Mouse (Mus musculus) cortical plate, adult 2 months (tissue): Measurements from ENCODE around the gene Slc28a2. TPM values are rescaled to one million over a fixed set of nuclear protein-coding genes. Genes with fewer than 3 reads are reported as not detected.
"Not testable (repeated sequence)": the region's sequence is repeated elsewhere in the genome, so short reads cannot be mapped to it uniquely, and the experiment has no call there.

Experiments used
- H3K27ac ChIP-seq: fragments of 200-500 bp; 2 replicates; pipeline ENCODE4 v1.5.1; 2012; ENCODE audit warnings: low read length, control low read depth, inconsistent platforms; ENCODE audit not compliant: insufficient read depth
- H3K4me1 ChIP-seq: fragments of 200-500 bp; 2 replicates; pipeline ENCODE4 v1.6.1; 2011; ENCODE audit warnings: low read length; ENCODE audit not compliant: control insufficient read depth, insufficient read depth
- H3K4me3 ChIP-seq: fragments of 200-500 bp; 2 replicates; pipeline ENCODE4 v1.5.1; 2011; ENCODE audit warnings: mild to moderate bottlenecking, low read length, control low read depth; ENCODE audit not compliant: insufficient read depth
- CTCF ChIP-seq: fragments of 200-500 bp; IDR thresholded peaks from 2 replicates; pipeline ENCODE4 v1.5.1; 2011; ENCODE audit warnings: mild to moderate bottlenecking, control low read depth, low read length; ENCODE audit not compliant: insufficient read depth; ENCODE audit errors: extremely low read depth
- POLR2A ChIP-seq: fragments of 200-500 bp; IDR thresholded peaks from 2 replicates; pipeline ENCODE4 v1.6.1; 2011; ENCODE audit warnings: mild to moderate bottlenecking, low read length, control low read depth; ENCODE audit not compliant: insufficient read depth; ENCODE audit errors: extremely low read depth
- polyA plus RNA-seq: library from polyadenylated mRNA; depleted of rRNA; stranded (reverse); fragments of >200 nt; gene quantifications from 2 replicates; pipeline ENCODE4 v1.2.3, GENCODE M21; 2012; rRNA removed

The Slc28a2 gene
- polyA plus RNA-seq, 1 experiment: 0.15 TPM

DNA sequence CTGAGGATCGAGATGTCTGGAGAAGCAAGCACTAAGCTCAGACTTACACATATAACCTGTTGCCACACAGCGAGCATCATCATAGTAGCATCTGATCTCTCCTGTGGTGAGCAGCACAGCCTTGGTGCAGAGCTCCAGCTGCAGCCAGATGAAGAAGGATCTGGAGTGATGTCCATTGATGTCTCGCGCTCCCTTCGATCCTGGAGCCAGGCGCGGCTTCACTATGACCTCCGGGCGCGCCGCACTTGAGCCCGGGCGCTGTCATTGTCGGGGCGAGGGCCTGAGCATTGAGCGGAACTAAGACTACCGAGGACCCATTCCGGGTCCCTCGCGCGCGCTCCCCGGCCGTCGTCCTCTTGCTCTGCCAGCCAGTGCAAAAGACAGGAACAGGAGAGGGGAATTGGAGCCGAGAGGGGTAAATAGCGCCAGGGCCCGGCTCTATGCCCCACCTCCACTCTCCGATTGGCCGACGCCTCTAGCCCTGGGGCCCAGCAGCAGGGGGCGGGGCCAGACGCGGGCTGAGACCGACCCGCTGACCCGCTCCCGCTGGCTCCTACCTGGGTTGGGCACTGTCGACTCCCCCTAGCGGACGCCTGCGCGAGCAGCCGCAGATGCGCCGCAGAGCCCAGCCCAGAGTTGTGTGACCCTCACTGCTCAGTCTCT lies 41.2 kb downstream of the Slc28a2 start:
- Histone ChIP-seq H3K4me3 (peak overlapping the region; percentile 40), H3K27ac (no peak overlapping the region), H3K4me1 (no peaks in the 10 kb centered on the region)
- peak; percentile 30; the same call in 1 of the 2 replicates for TF ChIP-seq CTCF
- peak; percentile 40; the same call in 1 of the 2 replicates for TF ChIP-seq POLR2A

DNA sequence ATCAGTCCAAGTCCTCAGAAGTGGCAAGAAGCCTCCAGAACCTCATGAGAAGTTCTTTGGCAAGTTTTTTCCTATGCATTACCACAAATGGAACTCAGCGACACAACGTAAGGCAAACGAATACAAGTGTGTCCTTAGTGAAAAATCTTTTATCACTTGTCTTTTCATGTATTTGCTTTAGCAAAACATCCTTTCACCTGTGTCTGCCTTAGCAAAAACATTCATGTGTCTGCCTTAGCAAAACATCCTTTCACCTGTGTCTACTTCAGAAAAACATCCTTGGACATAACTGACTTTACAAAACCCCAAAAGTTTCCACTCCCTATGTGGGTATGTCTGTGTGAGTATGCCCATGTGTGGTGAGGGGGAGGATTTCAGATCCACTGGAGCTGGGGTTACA lies 42.9 kb downstream of the Slc28a2 start:
- Histone ChIP-seq H3K4me3 (no peak overlapping the region), H3K4me1 (no peaks in the 10 kb centered on the region), H3K27ac (no peak overlapping the region)
- no peak for TF ChIP-seq CTCF
- no peak for TF ChIP-seq POLR2A

DNA sequence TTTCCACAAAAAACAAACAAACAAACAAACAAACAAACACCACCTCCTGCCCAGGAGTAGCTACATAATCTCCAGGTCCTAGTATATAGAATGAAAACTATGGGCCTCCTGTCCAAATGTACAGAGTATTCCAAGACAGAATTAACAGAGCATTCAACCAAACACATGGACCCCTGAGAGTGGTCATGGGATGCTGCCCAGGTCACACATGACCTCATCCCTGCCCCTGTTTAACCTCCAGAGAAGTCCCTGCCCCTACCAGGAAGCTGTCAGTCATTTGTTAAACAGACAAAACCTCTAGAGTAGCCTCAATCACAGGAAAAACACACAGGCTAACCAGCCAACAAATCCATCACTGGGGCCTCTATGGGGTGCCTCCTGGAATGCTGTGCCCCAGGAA lies 50.3 kb downstream of the Slc28a2 start:
- Histone ChIP-seq H3K4me1 (no peaks in the 10 kb centered on the region), H3K27ac (no peak overlapping the region), H3K4me3 (no peak overlapping the region)
- no peak for TF ChIP-seq CTCF
- TF ChIP-seq POLR2A: no peak

DNA sequence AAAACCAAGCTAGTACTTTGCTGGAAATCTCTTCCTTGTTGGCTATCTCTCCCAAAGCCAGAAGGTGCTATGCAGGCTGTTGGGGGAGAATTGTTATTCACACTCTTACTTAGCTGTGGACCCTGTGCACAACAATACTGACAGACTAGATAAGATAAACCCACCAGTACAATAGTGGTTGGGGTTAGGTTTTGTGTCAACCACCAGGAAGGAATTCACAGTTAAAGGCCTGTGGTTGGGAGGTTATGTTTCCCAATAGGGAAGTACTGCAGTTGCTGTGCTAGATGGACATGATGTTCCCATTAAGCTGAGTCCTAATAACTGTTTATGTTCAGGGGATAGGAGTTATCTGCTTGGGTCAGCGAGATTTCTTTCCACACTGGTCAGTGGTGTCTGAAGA lies 57.5 kb downstream of the Slc28a2 start:
- H3K4me3 ChIP-seq, H3K27ac ChIP-seq, H3K4me1 ChIP-seq: not testable (repeated sequence)

DNA sequence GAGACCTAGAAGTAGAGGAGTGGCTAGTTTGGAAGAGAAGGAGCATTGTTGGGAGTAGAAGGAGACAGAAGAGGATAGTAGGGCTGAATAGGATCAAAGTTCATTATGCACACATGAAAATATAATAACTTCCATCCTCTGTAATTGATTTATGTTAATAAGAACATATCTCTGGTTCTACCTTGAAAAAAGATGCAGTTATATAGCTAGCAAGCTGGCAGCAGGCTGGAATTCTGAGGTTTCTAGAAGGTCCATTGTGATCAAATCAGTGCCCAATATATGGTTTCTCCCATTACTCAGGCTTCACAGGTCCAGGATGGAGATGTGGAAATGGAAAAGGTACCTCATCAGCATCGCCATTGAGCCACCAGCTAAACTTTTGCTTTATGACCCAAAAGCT lies 58.4 kb downstream of the Slc28a2 start, which contains the start of gene Gm14085:
Gene Gm14085, plus strand, starts transcription at position 301 of the 400 bp plus-strand sequence.
- TF ChIP-seq CTCF (no peak), POLR2A (no peak)
- Histone ChIP-seq H3K4me1 (no peaks in the 10 kb centered on the region), H3K4me3 (no peak within 1 kb of the TSS), H3K27ac (no peak within 1 kb of the TSS)

DNA sequence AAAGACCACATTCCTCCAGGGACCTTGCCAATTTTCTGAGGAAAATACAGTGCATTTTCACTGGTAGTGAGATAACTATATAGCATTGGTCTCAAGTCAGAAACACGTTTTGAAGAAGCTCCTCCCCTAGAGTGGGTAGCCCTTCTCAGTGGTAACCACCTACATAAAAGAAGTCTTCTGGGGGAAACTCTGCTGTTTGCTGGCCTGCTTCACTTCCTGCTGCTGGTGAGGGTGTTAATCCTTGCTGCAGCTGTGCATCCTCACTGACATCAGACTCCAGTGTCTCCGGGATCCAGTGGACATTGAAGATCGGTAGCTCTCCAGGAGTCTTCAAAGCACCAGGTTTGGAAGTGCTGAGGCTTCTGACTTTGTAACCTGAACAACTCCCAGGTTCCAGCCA lies 59.4 kb downstream of the Slc28a2 start:
- not testable (repeated sequence) for H3K4me3 ChIP-seq, H3K4me1 ChIP-seq, H3K27ac ChIP-seq

DNA sequence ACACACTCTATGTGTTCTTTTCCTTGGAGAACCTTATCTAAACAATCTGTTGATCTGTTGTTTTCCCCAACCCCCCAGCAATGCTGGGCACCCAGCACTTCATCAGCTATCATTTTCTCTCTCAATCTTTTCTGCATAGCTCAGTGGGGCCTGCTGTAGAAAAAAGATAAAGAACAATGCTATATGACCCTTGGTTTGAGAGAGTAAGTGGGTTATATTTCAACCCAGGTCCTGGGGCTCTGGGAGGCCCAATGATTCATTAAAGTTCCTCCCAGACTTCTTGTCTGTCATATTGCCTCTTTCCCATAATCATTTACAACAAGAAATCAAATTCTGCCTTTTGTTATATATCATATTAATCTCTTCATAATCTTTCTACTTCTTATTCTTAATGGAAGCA lies 59.8 kb downstream of the Slc28a2 start:
- not testable (repeated sequence) for H3K27ac ChIP-seq, H3K4me1 ChIP-seq, H3K4me3 ChIP-seq

DNA sequence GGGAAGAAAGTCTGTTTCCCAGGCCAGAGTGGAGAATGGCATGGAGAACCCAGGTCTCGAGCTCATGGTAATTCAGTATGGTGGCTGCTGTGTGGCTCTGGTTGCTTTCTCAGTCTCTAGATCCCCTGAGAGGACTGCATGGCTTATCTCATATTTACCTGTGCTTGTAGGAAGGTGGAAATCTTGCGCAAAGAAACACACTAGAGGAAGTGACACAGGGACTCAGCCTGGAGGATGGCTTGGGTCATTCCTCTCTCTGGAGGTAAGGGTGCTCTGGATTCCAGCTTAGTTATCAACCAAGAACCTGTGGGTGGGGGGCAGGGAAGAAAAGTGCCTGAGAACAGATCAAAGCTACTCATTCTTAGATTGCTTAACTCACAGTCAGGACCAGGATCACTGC lies 60.4 kb downstream of the Slc28a2 start:
- H3K27ac ChIP-seq: no peak overlapping the region
- H3K4me3 ChIP-seq: no peak overlapping the region
- no peaks in the 10 kb centered on the region for H3K4me1 ChIP-seq
- TF ChIP-seq POLR2A: no peak
- no peak for TF ChIP-seq CTCF

Other genes with a start within 250 kb of the Slc28a2 start
- 0.08 TPM in 1 of 2 replicates, not detected in the other for gene Patl2, start 240.3 kb upstream of the Slc28a2 start, polyA plus RNA-seq
- not detected in 2 replicates for gene Terb2, start 240.2 kb upstream of the Slc28a2 start, polyA plus RNA-seq
- 19.8 and 21.2 TPM in 2 replicates for gene Sord, start 191.7 kb upstream of the Slc28a2 start, polyA plus RNA-seq
- gene Duox2, start 128.0 kb upstream of the Slc28a2 start, polyA plus RNA-seq: 0.02 TPM in 1 of 2 replicates, not detected in the other
- 0.06 TPM in 1 of 2 replicates, not detected in the other for gene Duoxa2, start 127.6 kb upstream of the Slc28a2 start, polyA plus RNA-seq
- 0.10 and 0.15 TPM in 2 replicates for gene Duoxa1, start 112.7 kb upstream of the Slc28a2 start, polyA plus RNA-seq
- gene Duox1, start 110.8 kb upstream of the Slc28a2 start, polyA plus RNA-seq: 0.04 TPM in 1 of 2 replicates, not detected in the other
- gene Shf, start 57.3 kb upstream of the Slc28a2 start, polyA plus RNA-seq: 70.6 and 72.5 TPM in 2 replicates
- 0.02 and 0.06 TPM in 2 replicates for gene Gm14085, start 58.5 kb downstream of the Slc28a2 start, polyA plus RNA-seq
- gene Gatm, start 184.8 kb downstream of the Slc28a2 start, polyA plus RNA-seq: 118 and 140 TPM in 2 replicates
- gene AA467197, start 210.5 kb downstream of the Slc28a2 start, polyA plus RNA-seq: 0.51 and 0.75 TPM in 2 replicates